Mouse (Mus musculus) CD4-positive, CD25-positive, alpha-beta regulatory T cell (primary cell): ENCODE data around the gene Cd180. TPM values are rescaled to one million over a fixed set of nuclear protein-coding genes. Genes with fewer than 3 reads are reported as not detected.

Source experiments
- polyA plus RNA-seq: library from polyadenylated mRNA; unstranded; fragments of 100-300 nt; shearing (Covaris generic); gene quantifications from one replicate; pipeline ENCODE4 v1.2.1, GENCODE M21; 2017

The Cd180 gene
- polyA plus RNA-seq: 0.14 TPM

GRCm38 (mm10) chr13:102693341-102693801 lies at the start of gene Cd180:
Cd180 (plus strand) TSS chr13:102693558.

